Mouse (Mus musculus) forebrain, embryonic 13.5 days (tissue): ENCODE results near the gene Ankra2. TPM values are rescaled to one million over a fixed set of nuclear protein-coding genes. Genes with fewer than 3 reads are reported as not detected.
A peak's percentile ranks its signal among the peaks of the same experiment; 100 is the strongest.

ENCODE experiments used
- ATAC-seq: fragments of 200-750 bp; cut with Nextera tagmentation; 2 replicates; pipeline ENCODE4 v1.8.0; 2017
- H3K27ac ChIP-seq: fragments of 300-500 bp; sonication (generic); 2 replicates; pipeline ENCODE4 v1.5.1; 2015; ENCODE audit warnings: inconsistent platforms, mild to moderate bottlenecking, moderate library complexity
- H3K27me3 ChIP-seq: fragments of 300-500 bp; sonication (generic); 2 replicates; pipeline ENCODE4 v1.6.1; 2015; ENCODE audit warnings: mild to moderate bottlenecking, inconsistent platforms
- H3K36me3 ChIP-seq: fragments of 300-500 bp; sonication (generic); 2 replicates; pipeline ENCODE4 v1.6.1; 2015; ENCODE audit warnings: mild to moderate bottlenecking, inconsistent platforms; ENCODE audit not compliant: poor library complexity, severe bottlenecking
- H3K4me1 ChIP-seq: fragments of 300-500 bp; sonication (generic); 2 replicates; pipeline ENCODE4 v1.6.1; 2015; ENCODE audit warnings: inconsistent platforms
- H3K4me2 ChIP-seq: fragments of 300-500 bp; sonication (generic); 2 replicates; pipeline ENCODE4 v1.6.1; 2015; ENCODE audit warnings: inconsistent platforms, mild to moderate bottlenecking, moderate library complexity
- H3K4me3 ChIP-seq: fragments of 300-500 bp; sonication (generic); 2 replicates; pipeline ENCODE4 v1.5.1; 2015; ENCODE audit warnings: mild to moderate bottlenecking, inconsistent platforms
- H3K9ac ChIP-seq: fragments of 300-500 bp; sonication (generic); 2 replicates; pipeline ENCODE4 v1.6.1; 2015; ENCODE audit warnings: mild to moderate bottlenecking, inconsistent platforms
- H3K9me3 ChIP-seq: fragments of 300-500 bp; sonication (generic); replicated peaks from 2 replicates; pipeline ENCODE4 v1.6.1; 2016; ENCODE audit warnings: inconsistent platforms
- WGBS: fragments of 180-500 bp; shearing (Covaris S2); methylation state at CpG from one replicate; pipeline ENCODE4 v1.1.7; 2015; 5-methylcytosine and 5-hydroxymethylcytosine counted together
- polyA plus RNA-seq: library from polyadenylated mRNA; unstranded; fragments of >200 nt; fragmentation: Nextera tagmentation; extraction: Ambion mirVana; gene quantifications from 2 replicates; pipeline ENCODE4 v1.2.1, GENCODE M21; 2015

Gene Ankra2
- polyA plus RNA-seq, 1 experiment from 2014 or later: 45.8 TPM

DNA sequence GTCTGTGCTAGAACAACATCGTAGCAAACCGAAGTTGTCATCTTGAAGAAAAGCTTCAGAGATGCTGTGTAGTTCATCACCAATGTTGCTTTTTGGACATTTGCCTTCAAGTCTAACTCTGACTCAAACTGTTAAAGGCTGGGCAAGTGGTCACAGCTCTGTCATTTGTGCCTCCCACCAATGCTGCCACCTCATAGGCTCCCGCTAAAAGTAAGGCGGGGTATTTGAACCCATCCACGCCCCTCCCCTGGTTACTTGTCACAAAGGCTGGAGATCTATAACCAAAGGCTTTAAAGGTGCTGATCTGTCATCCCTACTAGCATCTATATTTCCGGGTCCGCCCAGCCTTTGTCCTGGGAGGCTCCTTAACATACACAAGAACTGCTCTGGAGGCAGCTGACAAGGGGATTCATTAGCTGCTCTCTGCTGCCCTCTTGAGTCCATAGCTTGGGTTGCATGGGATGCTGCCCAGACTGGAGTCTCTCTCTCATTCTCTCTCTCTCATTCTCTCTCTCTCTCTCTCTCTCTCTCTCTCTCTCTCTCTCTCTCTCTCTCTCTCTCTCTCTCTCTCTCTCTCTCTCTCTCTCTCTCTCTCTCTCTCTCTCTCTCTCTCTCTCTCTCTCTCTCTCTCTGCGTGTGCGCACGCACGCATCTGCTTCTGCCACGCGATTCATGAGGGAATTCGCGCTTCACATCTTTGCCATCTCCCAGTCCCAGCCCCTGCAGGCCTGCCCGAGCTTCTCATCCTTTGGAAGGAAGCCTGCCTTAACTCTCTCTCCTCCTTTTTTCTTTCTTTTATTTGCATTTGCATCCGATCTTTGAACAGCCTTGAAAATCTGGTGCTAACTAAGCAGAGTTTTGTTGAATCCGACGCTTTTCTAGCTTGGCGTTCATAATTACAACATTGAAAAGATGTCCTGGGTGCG, 36.2 kb downstream of the Ankra2 start:
- Histone ChIP-seq H3K27ac (no peak overlapping the region), H3K4me2 (peak overlapping the region; percentile 45), H3K9ac (peak overlapping the region; percentile 26; the same call in 1 of the 2 replicates), H3K4me1 (no peaks in the 10 kb centered on the region), H3K9me3 (0 out of 2 replicates have a peak, but pooled peaks cover 2% of the 10 kb centered on the region), H3K4me3 (no peak overlapping the region), H3K36me3 (no peaks in the 10 kb centered on the region), H3K27me3 (no peaks in the 10 kb centered on the region)
- 54% methylated on average over 21 of the region's 21 CpGs for WGBS
- ATAC-seq: peak; percentile 82

DNA sequence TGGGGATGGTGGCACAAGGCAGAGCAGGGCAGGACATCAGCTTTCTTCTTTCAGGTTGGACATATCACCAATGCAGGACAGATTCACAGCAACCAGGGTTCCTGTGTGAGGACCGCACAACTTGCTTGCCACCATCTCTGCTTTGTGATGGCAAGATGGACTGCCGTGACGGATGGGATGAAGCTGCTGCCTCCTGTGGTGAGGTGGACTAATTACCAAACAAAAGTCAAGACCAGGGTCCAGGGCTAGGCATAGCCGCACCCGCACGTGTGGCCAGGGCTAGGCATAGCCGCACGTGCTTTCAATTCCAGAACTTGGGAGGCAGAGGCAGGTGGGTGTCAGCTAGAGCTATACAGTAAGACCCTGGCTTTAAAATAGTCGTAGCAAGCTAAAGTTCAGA, 42.4 kb downstream of the Ankra2 start:
- Histone ChIP-seq H3K9me3 (no peaks in the 10 kb centered on the region), H3K4me1 (peaks cover 8% of the 10 kb centered on the region; the same call in 1 of the 2 replicates), H3K4me2 (no peak overlapping the region), H3K4me3 (no peak overlapping the region), H3K27ac (no peak overlapping the region), H3K36me3 (peaks cover 25% of the 10 kb centered on the region), H3K27me3 (no peaks in the 10 kb centered on the region), H3K9ac (no peak overlapping the region)
- no peak for ATAC-seq
- WGBS: 89% methylated on average over 9 of the region's 9 CpGs

DNA sequence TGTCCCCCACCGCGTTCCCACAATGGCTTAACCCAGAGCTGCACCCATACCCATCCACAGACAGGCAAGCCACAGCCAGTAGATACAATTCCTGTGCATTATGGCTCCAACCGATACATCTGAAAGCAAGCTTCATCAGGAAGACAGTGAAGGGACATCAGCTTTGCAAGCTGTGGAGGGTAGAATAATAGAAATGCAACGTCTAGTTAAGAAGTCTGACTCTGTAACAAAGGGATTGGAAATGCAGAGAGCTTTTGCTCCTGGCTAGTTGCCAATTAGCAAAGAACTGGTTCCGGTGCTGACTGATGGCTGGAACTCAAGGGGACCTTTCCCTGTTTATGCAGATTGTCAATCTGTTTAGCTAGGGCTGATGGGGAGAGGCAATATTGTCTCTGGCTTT, 43.5 kb downstream of the Ankra2 start:
- WGBS: 34% methylated on average over 5 of the region's 5 CpGs
- no peak overlapping the region for H3K9ac ChIP-seq
- 0 out of 2 replicates have a peak, but pooled peaks have one; percentile 39 for ATAC-seq

DNA sequence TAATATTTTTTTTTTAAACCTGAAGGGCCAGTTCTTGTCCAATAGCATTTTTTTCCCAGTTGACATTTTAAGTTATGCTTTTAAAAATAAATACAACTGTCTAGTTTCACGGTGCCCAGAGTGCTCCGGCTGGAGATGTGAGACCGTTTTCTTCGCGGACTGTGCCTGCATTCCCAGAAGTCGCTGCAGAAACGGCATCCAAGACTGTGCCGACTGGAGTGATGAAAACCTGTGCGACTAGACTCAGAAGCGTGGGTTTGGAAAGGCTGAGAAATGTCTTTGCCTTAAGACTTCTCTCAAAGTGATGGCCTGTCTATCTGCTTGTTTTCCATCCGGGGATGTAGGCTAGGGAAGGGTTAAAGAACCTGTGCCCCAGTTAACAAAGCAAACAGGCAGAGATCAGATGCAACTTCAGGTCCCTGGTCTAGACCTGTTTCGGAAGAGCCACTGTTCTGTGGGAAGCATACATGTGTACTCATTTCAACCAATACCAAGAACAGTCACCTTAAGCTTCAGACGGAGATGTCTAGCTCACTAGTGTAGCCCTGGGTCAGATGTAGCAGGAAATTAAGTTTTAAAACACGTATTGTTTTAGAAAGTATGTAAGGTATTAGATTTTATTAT, 44.1 kb downstream of the Ankra2 start:
- Histone ChIP-seq H3K36me3 (peaks cover 42% of the 10 kb centered on the region), H3K27me3 (no peaks in the 10 kb centered on the region), H3K4me2 (no peak overlapping the region), H3K4me1 (peaks cover 8% of the 10 kb centered on the region; the same call in 1 of the 2 replicates), H3K4me3 (no peak overlapping the region), H3K9ac (no peak overlapping the region), H3K27ac (no peak overlapping the region), H3K9me3 (no peaks in the 10 kb centered on the region)
- ATAC-seq: no peak
- 56% methylated on average over 14 of the region's 14 CpGs for WGBS

More for the DNA sequence above, 43.5 kb downstream of the Ankra2 start:
- H3K36me3 ChIP-seq: peaks cover 36% of the 10 kb centered on the region
- no peak overlapping the region for H3K4me2 ChIP-seq
- H3K9me3 ChIP-seq: no peaks in the 10 kb centered on the region
- no peak overlapping the region for H3K4me3 ChIP-seq
- peaks cover 8% of the 10 kb centered on the region; the same call in 1 of the 2 replicates for H3K4me1 ChIP-seq
- no peaks in the 10 kb centered on the region for H3K27me3 ChIP-seq
- H3K27ac ChIP-seq: peak overlapping the region; percentile 33; the same call in 1 of the 2 replicates

DNA sequence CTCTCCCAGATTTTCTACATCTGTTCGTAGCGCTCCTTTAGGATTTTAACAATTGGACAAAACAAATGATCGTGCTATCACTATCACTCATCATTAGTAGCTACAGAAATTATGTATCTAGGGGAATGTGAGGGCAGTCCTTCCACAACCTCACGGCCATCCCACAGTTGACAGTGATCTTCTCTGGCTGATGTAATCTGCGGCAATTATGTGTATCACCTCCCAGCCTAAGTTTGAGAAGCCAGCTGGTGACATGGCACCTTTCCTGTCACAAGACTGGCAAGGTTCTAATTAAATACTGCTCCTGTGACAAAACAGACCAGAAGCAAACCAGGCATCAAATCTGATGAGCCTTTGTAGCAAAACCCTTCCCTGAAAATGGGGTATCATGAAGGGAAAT, 45.1 kb downstream of the Ankra2 start:
- Histone ChIP-seq H3K4me3 (no peak overlapping the region), H3K27ac (no peak overlapping the region), H3K36me3 (peaks cover 51% of the 10 kb centered on the region), H3K4me2 (no peak overlapping the region), H3K27me3 (no peaks in the 10 kb centered on the region), H3K9me3 (no peaks in the 10 kb centered on the region), H3K4me1 (peaks cover 8% of the 10 kb centered on the region; the same call in 1 of the 2 replicates), H3K9ac (no peak overlapping the region)
- no peak for ATAC-seq
- 85% methylated on average over 5 of the region's 5 CpGs for WGBS

DNA sequence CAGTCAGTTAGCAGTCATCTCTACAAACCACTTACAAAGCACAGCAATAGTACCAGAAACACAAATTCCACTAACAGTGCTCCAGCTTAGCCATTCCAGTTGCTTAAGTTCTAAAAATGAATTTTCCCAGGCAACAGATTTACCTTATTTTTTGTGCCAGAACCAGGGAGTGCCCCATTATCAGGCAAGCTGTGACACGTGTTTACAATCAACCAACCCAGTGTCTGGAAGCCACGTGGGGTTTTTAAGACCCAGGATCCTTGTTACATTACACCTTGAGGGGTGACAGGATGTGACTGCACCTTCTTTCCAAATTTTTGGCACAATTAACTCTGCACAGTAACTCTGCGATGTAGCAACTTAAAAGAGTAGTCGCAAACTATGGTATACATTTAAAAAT, 45.9 kb downstream of the Ankra2 start:
- Histone ChIP-seq H3K36me3 (peaks cover 57% of the 10 kb centered on the region), H3K4me2 (no peak overlapping the region), H3K27me3 (no peaks in the 10 kb centered on the region), H3K4me1 (peaks cover 8% of the 10 kb centered on the region; the same call in 1 of the 2 replicates), H3K9ac (no peak overlapping the region), H3K9me3 (no peaks in the 10 kb centered on the region), H3K27ac (no peak overlapping the region), H3K4me3 (no peak overlapping the region)
- ATAC-seq: no peak
- WGBS: 88% methylated on average over 4 of the region's 4 CpGs

DNA sequence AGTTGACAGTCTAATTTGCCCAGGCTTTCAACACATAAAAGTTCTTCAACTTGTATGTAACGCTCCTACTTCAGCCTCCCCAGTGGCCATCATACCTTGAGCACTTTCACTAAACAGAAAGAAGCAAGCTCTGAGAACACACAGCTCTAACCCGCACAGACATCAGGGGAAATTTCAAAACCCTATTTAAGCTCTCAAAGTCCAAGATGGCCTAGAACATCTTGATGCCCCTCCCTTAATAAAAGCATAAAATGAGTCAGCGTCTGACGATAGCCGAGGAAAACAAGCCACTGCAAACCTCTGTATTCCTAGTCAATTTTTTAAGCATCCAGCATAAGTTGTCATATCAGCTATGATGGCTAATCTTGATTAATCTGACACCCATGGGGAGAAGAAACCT, 48.7 kb downstream of the Ankra2 start:
- H3K4me3 ChIP-seq: no peak overlapping the region
- H3K4me1 ChIP-seq: peaks cover 19% of the 10 kb centered on the region
- no peaks in the 10 kb centered on the region for H3K9me3 ChIP-seq
- ATAC-seq: no peak
- H3K9ac ChIP-seq: no peak overlapping the region
- WGBS: 97% methylated on average over 5 of the region's 5 CpGs
- H3K4me2 ChIP-seq: no peak overlapping the region
- no peaks in the 10 kb centered on the region for H3K27me3 ChIP-seq
- no peak overlapping the region for H3K27ac ChIP-seq
- peaks cover 64% of the 10 kb centered on the region for H3K36me3 ChIP-seq

DNA sequence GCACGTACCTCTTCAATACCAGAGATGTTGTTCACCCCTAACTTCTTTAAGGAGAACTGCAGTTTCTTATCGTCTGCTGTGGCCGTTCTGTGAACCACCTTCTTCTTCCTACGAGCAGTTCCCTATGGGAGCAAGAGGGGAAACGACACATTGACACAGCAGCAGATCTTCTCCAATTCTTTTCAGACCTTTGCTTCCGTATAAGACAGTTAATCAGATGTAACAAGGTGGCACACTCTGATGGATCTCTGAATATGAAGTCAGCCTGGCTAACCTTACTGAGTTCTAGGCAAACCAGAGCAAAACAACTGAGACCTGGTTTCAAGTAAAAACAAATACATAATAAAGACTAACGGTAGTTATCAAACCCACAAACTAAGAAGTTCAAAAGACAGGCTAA, 50.8 kb downstream of the Ankra2 start:
- H3K4me1 ChIP-seq: peaks cover 18% of the 10 kb centered on the region
- ATAC-seq: no peak
- H3K27me3 ChIP-seq: no peaks in the 10 kb centered on the region
- H3K4me3 ChIP-seq: no peak overlapping the region
- H3K4me2 ChIP-seq: no peak overlapping the region
- H3K9me3 ChIP-seq: no peaks in the 10 kb centered on the region
- H3K27ac ChIP-seq: no peak overlapping the region
- H3K9ac ChIP-seq: no peak overlapping the region
- peaks cover 53% of the 10 kb centered on the region for H3K36me3 ChIP-seq
- 78% methylated on average over 7 of the region's 7 CpGs for WGBS

DNA sequence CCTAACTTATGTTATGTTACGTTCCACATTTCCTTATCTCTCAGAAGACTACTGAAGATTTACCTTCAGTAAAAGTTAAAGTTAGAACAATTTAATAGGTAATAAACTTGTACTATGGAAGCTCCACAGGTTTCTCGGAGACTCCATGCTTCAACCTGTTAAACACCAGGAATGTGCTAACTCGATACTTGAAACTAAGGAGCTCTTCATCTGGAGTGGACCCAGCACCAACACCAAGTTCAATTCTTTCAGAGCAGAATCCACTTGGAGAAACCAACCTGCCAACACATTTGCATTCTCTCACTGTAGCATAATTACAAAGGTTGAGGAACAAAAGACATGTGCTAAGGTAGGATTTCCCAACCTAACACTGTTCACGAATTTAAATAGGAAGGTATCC, 52.2 kb downstream of the Ankra2 start:
- Histone ChIP-seq H3K4me3 (peak overlapping the region; percentile 99), H3K27ac (no peak overlapping the region), H3K4me2 (peak overlapping the region; percentile 79), H3K27me3 (no peaks in the 10 kb centered on the region), H3K4me1 (peaks cover 18% of the 10 kb centered on the region), H3K9ac (no peak overlapping the region), H3K36me3 (peaks cover 41% of the 10 kb centered on the region), H3K9me3 (no peaks in the 10 kb centered on the region)
- ATAC-seq: no peak
- WGBS: 83% methylated on average over 4 of the region's 4 CpGs

DNA sequence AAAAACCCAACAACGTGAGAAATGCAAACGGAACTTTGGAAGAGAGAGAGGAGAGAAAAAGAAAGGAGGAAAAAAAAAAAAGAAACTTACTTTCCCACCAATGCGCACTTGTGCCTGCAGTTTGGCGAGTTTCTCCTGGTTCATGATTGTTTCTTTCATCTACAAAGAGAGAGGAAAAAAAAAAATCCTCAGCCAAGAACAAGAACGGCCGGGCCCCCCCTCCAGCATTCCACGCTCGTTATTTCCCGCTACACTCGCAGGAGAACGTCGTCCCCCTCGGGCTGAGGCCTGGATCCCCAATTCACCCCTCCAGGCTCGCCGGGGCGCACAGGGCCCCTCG, 53.2 kb downstream of the Ankra2 start:
- Histone ChIP-seq H3K9ac (peak overlapping the region; percentile 92), H3K27ac (peak overlapping the region; percentile 76), H3K27me3 (no peaks in the 10 kb centered on the region), H3K4me3 (peak overlapping the region; percentile 99), H3K9me3 (no peaks in the 10 kb centered on the region), H3K36me3 (peaks cover 31% of the 10 kb centered on the region), H3K4me1 (peaks cover 18% of the 10 kb centered on the region), H3K4me2 (peak overlapping the region; percentile 79)
- no peak for ATAC-seq
- WGBS: under 1% methylated on average over 17 of the region's 17 CpGs

DNA sequence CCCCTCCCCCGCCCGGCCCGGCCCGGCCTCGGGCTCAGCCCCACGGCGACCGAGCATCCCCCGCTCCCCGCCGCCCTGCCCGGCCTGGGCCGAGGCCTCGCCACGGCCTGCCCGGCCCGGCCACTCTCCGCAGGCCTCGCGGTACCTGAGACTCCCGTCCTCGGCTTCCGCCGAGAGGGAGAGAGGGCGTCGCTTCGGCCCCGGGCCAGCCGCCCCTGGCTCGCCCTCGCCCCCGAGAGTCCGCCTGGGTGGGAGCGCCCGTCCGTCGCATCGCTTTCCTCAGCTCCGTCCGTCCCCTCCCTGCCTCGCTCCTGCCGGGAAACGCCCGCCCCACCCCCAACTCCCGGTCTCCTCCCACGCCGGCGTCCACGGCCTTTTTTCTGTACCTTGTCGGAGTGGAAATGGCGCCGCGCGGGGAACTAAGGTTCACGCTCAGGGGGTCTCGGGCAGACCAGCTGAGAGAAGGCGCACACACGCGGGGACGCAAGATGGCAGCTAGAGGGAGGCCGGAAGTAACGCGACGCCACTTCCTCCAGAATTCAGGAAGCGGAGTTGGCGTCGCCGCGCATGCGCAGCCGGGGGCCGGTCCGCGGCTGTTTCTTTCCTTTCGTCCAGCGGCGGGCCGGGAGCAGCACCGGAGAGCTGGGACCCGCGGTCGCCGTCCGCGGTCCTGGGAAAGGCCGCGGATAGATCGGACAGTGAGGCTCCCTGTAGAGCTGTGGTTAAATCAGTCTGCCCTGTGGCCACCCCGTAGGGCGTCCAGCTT, 53.8 kb downstream of the Ankra2 start, which contains the start of gene Btf3:
Gene Btf3, minus strand, starts transcription at position 527 of the 766 bp plus-strand sequence.
- Histone ChIP-seq H3K36me3 (peaks cover 25% of the 10 kb centered on the region), H3K27ac (peak within 1 kb of the TSS; percentile 76), H3K4me2 (peak within 1 kb of the TSS; percentile 79), H3K4me1 (peaks cover 18% of the 10 kb centered on the region), H3K9me3 (no peaks in the 10 kb centered on the region), H3K4me3 (peak within 1 kb of the TSS; percentile 99), H3K27me3 (no peaks in the 10 kb centered on the region), H3K9ac (peak within 1 kb of the TSS; percentile 92)
- under 1% methylated on average over 85 of the region's 90 CpGs for WGBS
- ATAC-seq: peak; percentile 95
